Mouse (Mus musculus) cerebellum, adult (tissue): ENCODE measurements at regions not wholly inside any gene's neighbourhood (a gene's known extent, or its start where the extent isn't known, plus 50 kb on each side); places are given as distances from the start of the nearest gene placed in this dataset.

Source experiments
- ATAC-seq: cut with Nextera tagmentation; 2 replicates; pipeline ENCODE4 v1.9.2; 2017; ENCODE audit warnings: mild to moderate bottlenecking, moderate library complexity, mixed read lengths; ENCODE audit not compliant: insufficient number of reproducible peaks, low FRiP score, low TSS enrichment

- ATAC-seq, result no peak
These were observed 2146.2 kb upstream of the Lrrc6 start for GRCm38 (mm10) chr15:68646865-68647264.

DNA sequence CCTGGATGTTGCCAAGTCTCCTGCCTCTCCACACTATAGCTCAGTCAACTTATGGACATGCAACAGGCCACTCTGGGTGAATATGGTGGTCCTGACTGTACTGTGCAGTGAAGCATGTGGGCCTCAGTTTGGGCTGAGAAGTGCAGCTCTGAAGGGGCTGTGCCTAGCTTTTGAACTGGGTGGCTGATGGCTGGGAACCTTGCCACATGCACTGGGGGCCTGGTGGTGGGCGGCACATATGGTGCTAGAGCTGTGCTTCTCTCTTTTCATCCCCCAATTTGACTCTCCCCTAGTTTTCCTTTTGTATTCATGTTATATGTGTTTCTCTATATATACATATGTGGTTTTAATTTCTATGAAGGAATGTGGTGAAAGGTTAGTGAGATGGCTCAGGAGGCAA, 2144.2 kb upstream of the Lrrc6 start:
- no peak for ATAC-seq

DNA sequence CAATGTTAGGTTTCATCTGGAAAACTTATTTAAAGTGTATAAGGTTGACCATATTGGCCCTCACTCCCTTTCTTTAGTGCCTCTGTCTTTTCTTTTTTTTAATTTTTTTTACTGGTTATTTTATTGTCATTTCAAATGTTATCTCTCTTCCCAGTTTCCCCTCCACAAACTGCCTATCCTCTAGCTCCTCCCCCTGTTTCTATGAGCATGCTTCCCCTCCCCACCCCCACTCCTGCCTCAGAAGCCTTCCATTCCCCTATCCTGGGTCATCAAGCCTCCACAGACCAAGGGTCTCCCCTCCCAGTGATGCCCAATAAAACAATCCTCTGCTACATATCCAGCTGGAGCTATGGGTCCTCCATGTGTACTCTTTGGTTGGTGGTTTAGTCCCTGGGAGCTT, 2134.9 kb upstream of the Lrrc6 start:
- no peak for ATAC-seq

DNA sequence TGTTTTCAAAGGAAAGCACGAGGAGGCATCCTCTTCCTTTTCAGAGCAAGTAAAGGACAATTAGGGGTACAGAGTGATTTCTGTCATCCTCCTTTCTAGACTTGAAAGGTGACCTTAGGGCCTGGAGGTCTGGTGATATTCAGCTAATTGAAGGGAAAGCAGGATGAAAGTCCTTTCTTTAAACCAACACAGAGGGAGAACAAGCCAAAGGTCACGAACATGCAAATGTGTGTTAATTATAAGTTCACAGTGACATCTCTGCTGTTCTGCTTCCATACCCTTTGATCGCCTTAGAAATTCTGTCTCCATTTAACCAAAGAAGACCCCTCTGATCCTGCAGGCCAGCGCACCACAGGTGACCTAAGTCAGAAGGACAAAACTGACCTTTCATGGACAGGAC, 2126.3 kb upstream of the Lrrc6 start:
- ATAC-seq, result no peak

- no peak for ATAC-seq
These were observed 2124.1 kb upstream of the Lrrc6 start for GRCm38 (mm10) chr15:68624831-68625230.

GRCm38 (mm10) chr15:68620417-68621214, 2119.9 kb upstream of the Lrrc6 start:
- no peak for ATAC-seq

DNA sequence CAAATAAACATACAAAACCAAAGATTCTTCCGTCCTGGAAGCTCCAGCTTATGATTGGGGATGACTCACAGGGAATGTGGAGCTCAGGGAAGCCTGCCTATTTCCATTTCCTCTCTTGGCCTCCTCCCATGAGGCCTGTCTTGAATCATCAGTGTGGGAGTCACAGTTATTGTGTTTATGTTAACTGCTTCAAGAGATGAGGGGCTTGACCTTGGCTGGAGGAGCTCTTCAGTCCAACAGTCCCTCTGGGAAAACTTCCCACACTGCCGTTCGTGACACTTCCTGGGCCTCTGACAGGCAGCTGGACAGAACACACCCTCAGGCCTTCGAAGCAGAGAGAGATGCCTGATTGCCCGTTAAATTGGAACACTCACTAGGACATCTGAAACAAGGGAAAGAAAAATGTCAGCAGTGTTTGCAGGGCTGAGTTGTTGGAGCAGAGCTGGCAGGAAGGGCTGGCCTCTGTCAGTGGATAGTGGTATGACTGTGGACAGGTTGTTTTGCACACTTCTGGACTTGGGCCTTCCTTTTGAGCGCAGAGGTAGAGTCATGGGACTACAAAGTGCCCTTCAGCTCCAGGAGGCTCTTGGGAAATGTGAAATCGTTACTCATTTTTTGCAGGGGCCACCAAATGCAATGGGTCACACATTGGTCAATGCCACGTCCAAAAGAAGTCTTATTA, 2105.5 kb upstream of the Lrrc6 start:
- ATAC-seq, result 0 out of 2 replicates have a peak, but pooled peaks have one; percentile 49

GRCm38 (mm10) chr15:68605478-68605877, 2104.8 kb upstream of the Lrrc6 start:
- ATAC-seq, result no peak

GRCm38 (mm10) chr15:68582177-68582576, 2081.5 kb upstream of the Lrrc6 start:
- no peak for ATAC-seq

DNA sequence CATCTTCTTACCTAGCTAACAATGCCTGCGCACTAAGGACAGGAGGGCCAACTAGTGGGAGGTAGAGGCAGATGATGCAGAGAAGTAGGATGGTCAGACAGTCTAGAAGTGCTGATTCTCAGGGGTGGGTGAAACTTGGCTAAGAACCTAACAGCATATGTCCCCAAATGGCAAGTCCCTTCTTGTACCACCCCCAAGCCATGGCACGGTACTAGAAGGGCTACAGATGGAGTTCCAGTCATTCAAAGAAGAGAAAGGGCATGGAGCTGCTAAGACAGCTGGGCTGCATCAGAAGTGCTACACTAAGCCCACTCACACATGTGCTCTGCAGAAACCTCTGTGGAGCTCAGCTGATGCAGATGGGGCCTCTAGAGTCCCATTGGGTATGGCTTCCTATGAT, 2078.8 kb upstream of the Lrrc6 start:
- ATAC-seq, result no peak

GRCm38 (mm10) chr15:68560654-68561053, 2059.9 kb upstream of the Lrrc6 start:
- no peak for ATAC-seq

DNA sequence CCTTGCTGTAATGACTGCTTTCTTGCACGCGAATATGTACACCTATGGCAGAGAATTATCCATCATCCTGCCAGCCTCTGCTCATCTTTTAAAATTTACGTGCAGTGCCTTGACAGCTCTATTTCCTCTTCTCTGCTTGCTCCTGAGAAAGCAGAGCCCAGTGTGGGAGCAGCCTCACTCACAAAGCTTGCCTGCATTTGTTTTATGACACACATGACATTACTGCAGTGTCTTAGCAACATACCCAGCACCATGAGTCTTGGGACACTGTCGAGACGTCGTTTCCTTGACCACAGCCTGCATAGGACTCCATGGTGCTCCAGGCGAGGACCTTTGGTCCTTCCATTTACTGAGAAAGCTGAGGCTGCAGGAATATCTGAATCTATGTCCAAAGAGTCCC, 2055.4 kb upstream of the Lrrc6 start:
- ATAC-seq, result no peak

DNA sequence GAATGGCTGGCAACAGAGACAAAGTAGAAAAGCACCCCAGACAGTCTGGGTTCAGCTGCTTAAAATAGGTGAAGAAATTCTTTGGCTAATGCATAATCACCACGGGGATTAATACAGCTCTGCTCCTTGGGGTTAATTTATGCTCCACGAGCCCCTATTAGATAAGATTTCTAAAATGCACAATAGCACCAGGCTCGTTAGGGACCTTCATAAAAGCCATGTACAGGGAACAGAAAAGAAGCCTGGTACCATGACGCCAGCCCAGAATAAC, 2035.3 kb upstream of the Lrrc6 start:
- no peak for ATAC-seq

DNA sequence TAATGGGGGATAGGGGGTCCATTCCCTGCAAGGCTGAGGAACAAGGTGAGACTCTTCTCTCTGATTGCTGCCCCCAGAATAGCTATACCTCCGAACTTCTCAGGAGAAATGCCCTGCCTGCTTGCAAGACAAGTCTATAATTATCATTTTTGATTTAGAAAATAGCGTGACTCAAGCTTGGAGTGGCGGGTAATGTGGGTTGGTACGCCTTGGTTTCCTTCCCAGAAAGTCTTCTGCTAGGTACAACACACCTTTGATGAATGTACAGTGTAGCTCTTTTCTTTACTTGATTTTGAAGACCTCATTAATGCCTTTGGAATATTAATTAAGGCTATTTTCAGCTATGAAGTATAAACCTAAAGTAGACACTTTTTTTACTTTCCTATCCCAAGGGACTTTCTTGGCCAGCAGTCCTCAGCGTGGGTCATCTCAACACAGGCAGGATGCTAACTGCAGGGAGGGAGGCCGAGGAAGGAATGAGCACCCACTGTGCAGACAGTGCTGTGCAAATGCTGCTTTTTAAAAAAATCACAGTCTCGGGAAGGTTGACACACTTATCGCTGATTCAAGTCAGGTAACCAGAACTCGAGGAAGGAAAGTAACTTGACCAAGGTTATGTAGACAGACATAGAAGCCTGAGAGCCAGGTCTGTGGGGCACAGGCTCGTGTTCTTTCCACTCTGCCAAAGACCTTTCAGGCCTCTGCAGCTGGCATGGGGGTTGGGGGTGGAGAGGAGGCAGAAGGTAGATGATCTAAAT, 2034.8 kb upstream of the Lrrc6 start:
- no peak for ATAC-seq

DNA sequence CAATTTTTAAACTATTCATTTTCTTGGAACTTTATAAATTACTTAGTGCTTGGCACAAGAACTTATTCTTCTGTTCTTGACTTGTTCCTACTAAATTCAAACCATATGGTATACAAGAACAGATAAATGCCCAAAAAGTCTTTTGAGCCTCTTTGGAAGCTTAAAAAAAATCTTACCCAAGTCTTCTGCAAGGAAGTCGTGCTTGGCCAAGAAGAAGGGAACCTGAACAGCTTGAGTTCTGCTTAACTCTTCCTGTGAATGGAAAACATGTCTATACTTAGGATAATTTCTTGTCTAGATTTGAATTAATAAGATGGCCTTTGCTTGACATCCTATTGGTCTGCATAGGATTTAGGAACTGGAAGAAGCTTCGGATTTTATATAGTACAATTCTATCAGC, 2020.0 kb upstream of the Lrrc6 start:
- ATAC-seq, result no peak

- ATAC-seq, result no peak
These were observed 2011.7 kb upstream of the Lrrc6 start for GRCm38 (mm10) chr15:68512431-68512830.

- no peak for ATAC-seq
These were observed 2007.5 kb upstream of the Lrrc6 start for GRCm38 (mm10) chr15:68508190-68508589.

DNA sequence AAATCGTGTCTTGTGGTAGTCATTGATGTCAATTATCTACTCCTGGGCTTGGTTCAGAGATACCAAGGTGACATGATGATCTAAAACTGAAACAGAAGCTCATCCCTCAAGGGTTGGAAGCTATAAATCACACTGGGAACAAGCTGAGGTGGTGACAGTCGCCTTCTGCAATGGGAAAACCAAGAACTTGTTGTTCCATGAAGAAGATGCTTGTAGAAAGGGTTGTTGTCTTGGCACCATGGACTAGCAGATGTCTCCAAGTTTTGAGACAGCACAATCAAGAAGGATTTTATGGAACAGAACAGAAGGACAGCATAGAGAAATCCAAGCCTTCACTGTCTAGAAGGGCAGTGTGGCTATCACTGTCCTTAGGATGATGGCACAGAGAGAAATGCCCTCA, 2005.4 kb upstream of the Lrrc6 start:
- ATAC-seq, result no peak

GRCm38 (mm10) chr15:68496438-68496837, 1995.7 kb upstream of the Lrrc6 start:
- no peak for ATAC-seq

DNA sequence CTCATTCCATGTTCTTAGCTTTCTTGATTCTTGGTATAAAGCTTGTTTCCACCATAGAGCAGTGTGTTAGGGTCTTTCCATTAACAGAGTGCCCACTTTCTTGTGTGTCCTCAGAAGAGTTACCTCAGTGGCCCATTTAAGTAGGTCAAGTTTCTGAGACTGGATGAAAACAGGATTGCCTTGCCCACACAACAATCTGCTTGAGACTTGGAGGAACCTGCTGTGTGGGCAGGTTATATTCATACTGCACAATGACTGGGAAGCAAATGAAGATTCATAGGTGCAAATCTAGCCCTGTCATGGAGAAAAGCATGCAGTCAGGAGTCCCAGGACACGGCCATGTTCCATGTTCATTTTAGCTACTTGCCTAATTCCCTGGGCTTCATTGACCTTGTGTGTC, 1984.1 kb upstream of the Lrrc6 start:
- no peak for ATAC-seq

DNA sequence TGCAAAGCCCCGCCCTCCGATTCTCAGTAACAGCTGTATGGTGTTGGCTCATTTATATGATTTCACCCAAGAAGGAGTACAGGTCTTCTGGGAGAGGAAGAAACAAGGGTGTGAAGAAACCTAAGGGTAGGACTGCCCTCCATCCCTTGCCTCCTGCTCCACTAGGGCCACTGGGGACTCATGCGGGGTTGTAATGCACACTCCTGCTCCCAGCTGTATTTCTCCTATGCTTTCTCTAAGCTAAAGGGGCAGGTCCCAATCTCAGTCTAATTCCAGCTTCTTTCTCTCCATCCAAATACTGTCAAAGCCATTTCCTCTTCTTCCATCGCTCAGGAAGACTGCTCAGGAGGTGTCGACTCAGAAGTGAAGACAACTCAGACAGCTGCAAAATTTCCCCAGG, 1977.0 kb upstream of the Lrrc6 start:
- no peak for ATAC-seq

GRCm38 (mm10) chr15:68471928-68472327, 1971.2 kb upstream of the Lrrc6 start:
- no peak for ATAC-seq
